Mouse (Mus musculus): ENCODE data around the gene Nrros. TPM values are rescaled to one million over a fixed set of nuclear protein-coding genes. Genes with fewer than 3 reads are reported as not detected.

Nrros gene
- polyA plus RNA-seq, 1 experiment from 2014 or later: 8.0 TPM

- H3K4me1 ChIP-seq (replicated peaks): no peaks in the 10 kb centered on the region
- no peaks in the 10 kb centered on the region for H3K9me3 ChIP-seq
- H3K27ac ChIP-seq (replicated peaks): no peak overlapping the region
- H3K4me3 ChIP-seq: no peak overlapping the region
- no peaks in the 10 kb centered on the region for H3K36me3 ChIP-seq
- ATAC-seq (ENCODE audit: low FRiP score, low read depth): no peak
- WGBS: 95% methylated on average over 2 of the region's 2 CpGs
- H3K9ac ChIP-seq: no peak overlapping the region
- H3K27me3 ChIP-seq: no peaks in the 10 kb centered on the region
- H3K4me2 ChIP-seq: no peak overlapping the region
Observed at GRCm38 (mm10) chr16:32157369-32157768, 8.0 kb downstream of the Nrros start.

GRCm38 (mm10) chr16:32156719-32157118 is 8.7 kb downstream of the Nrros start:
- Histone ChIP-seq H3K27me3 (no peaks in the 10 kb centered on the region), H3K9me3 (no peaks in the 10 kb centered on the region), H3K27ac (replicated peaks) (no peak overlapping the region), H3K4me3 (no peak overlapping the region), H3K9ac (no peak overlapping the region), H3K4me1 (replicated peaks) (no peaks in the 10 kb centered on the region), H3K36me3 (no peaks in the 10 kb centered on the region), H3K4me2 (no peak overlapping the region)
- WGBS: 47% methylated on average over 3 of the region's 3 CpGs
- ATAC-seq (ENCODE audit: low FRiP score, low read depth): no peak

GRCm38 (mm10) chr16:32154437-32154836 is 11.0 kb downstream of the Nrros start:
- H3K27me3 ChIP-seq: no peaks in the 10 kb centered on the region
- H3K4me3 ChIP-seq: no peak overlapping the region
- H3K27ac ChIP-seq (replicated peaks): peak overlapping the region; percentile 7; the same call in 1 of the 2 replicates
- peak; percentile 54; the same call in 1 of the 2 replicates for ATAC-seq (ENCODE audit: low FRiP score, low read depth)
- no peak overlapping the region for H3K9ac ChIP-seq
- H3K4me1 ChIP-seq (replicated peaks): no peaks in the 10 kb centered on the region
- no peaks in the 10 kb centered on the region for H3K36me3 ChIP-seq
- H3K4me2 ChIP-seq: no peak overlapping the region
- WGBS: 62% methylated on average over 13 of the region's 13 CpGs
- no peaks in the 10 kb centered on the region for H3K9me3 ChIP-seq

GRCm38 (mm10) chr16:32153976-32154375 is 11.4 kb downstream of the Nrros start:
- ATAC-seq (ENCODE audit: low FRiP score, low read depth): no peak
- H3K4me3 ChIP-seq: no peak overlapping the region
- H3K36me3 ChIP-seq: no peaks in the 10 kb centered on the region
- H3K27ac ChIP-seq (replicated peaks): peak overlapping the region; percentile 7; the same call in 1 of the 2 replicates
- no peak overlapping the region for H3K9ac ChIP-seq
- H3K4me2 ChIP-seq: no peak overlapping the region
- H3K9me3 ChIP-seq: no peaks in the 10 kb centered on the region
- H3K4me1 ChIP-seq (replicated peaks): no peaks in the 10 kb centered on the region
- 85% methylated on average over 1 of the region's 1 CpGs for WGBS
- no peaks in the 10 kb centered on the region for H3K27me3 ChIP-seq

- WGBS: 59% methylated on average over 12 of the region's 13 CpGs
- Histone ChIP-seq H3K27ac (replicated peaks) (no peak overlapping the region), H3K9ac (no peak overlapping the region), H3K9me3 (no peaks in the 10 kb centered on the region), H3K4me2 (peak overlapping the region; percentile 42), H3K4me3 (no peak overlapping the region), H3K36me3 (no peaks in the 10 kb centered on the region), H3K27me3 (no peaks in the 10 kb centered on the region), H3K4me1 (replicated peaks) (no peaks in the 10 kb centered on the region; the same call in 1 of the 2 replicates)
- ATAC-seq (ENCODE audit: low FRiP score, low read depth): peak; percentile 48; the same call in 1 of the 2 replicates
Observed at GRCm38 (mm10) chr16:32147589-32148207, 17.7 kb downstream of the Nrros start.

GRCm38 (mm10) chr16:32144592-32144991 is 20.8 kb downstream of the Nrros start:
- no peak overlapping the region for H3K9ac ChIP-seq
- no peak overlapping the region for H3K4me2 ChIP-seq
- no peak overlapping the region for H3K4me3 ChIP-seq
- H3K27me3 ChIP-seq: no peaks in the 10 kb centered on the region
- H3K36me3 ChIP-seq: no peaks in the 10 kb centered on the region
- 93% methylated on average over 17 of the region's 17 CpGs for WGBS
- no peaks in the 10 kb centered on the region; the same call in 1 of the 2 replicates for H3K4me1 ChIP-seq (replicated peaks)
- ATAC-seq (ENCODE audit: low FRiP score, low read depth): no peak
- no peaks in the 10 kb centered on the region for H3K9me3 ChIP-seq
- no peak overlapping the region for H3K27ac ChIP-seq (replicated peaks)

GRCm38 (mm10) chr16:32143766-32144165 is 21.6 kb downstream of the Nrros start:
- Histone ChIP-seq H3K36me3 (no peaks in the 10 kb centered on the region), H3K4me2 (no peak overlapping the region), H3K4me3 (no peak overlapping the region), H3K27me3 (no peaks in the 10 kb centered on the region), H3K27ac (replicated peaks) (no peak overlapping the region), H3K4me1 (replicated peaks) (no peaks in the 10 kb centered on the region; the same call in 1 of the 2 replicates), H3K9me3 (no peaks in the 10 kb centered on the region), H3K9ac (no peak overlapping the region)
- ATAC-seq (ENCODE audit: low FRiP score, low read depth): no peak
- WGBS: 96% methylated on average over 15 of the region's 15 CpGs

GRCm38 (mm10) chr16:32138954-32139353 is 26.4 kb downstream of the Nrros start:
- Histone ChIP-seq H3K4me2 (no peak overlapping the region), H3K9me3 (no peaks in the 10 kb centered on the region), H3K4me3 (no peak overlapping the region), H3K27ac (replicated peaks) (no peak overlapping the region), H3K4me1 (replicated peaks) (no peaks in the 10 kb centered on the region), H3K36me3 (no peaks in the 10 kb centered on the region), H3K27me3 (no peaks in the 10 kb centered on the region), H3K9ac (no peak overlapping the region)
- no peak for ATAC-seq (ENCODE audit: low FRiP score, low read depth)
- WGBS: 98% methylated on average over 1 of the region's 1 CpGs

- no peak for ATAC-seq (ENCODE audit: low FRiP score, low read depth)
- Histone ChIP-seq H3K36me3 (no peaks in the 10 kb centered on the region), H3K9me3 (no peaks in the 10 kb centered on the region), H3K4me3 (no peak overlapping the region), H3K27me3 (no peaks in the 10 kb centered on the region), H3K27ac (replicated peaks) (no peak overlapping the region), H3K4me2 (no peak overlapping the region), H3K4me1 (replicated peaks) (no peaks in the 10 kb centered on the region), H3K9ac (no peak overlapping the region)
- WGBS: 83% methylated on average over 7 of the region's 7 CpGs
Observed at GRCm38 (mm10) chr16:32135842-32136357, 29.5 kb downstream of the Nrros start.

GRCm38 (mm10) chr16:32133148-32133547 is 32.2 kb downstream of the Nrros start:
- Histone ChIP-seq H3K27ac (replicated peaks) (no peak overlapping the region), H3K36me3 (no peaks in the 10 kb centered on the region), H3K4me1 (replicated peaks) (no peaks in the 10 kb centered on the region), H3K4me3 (no peak overlapping the region), H3K27me3 (no peaks in the 10 kb centered on the region), H3K9me3 (no peaks in the 10 kb centered on the region), H3K9ac (no peak overlapping the region), H3K4me2 (no peak overlapping the region)
- ATAC-seq (ENCODE audit: low FRiP score, low read depth): no peak
- WGBS: 93% methylated on average over 3 of the region's 3 CpGs

- Histone ChIP-seq H3K4me1 (replicated peaks) (no peaks in the 10 kb centered on the region), H3K4me2 (no peak overlapping the region), H3K9me3 (no peaks in the 10 kb centered on the region), H3K9ac (no peak overlapping the region), H3K36me3 (no peaks in the 10 kb centered on the region), H3K27me3 (no peaks in the 10 kb centered on the region), H3K27ac (replicated peaks) (no peak overlapping the region), H3K4me3 (no peak overlapping the region)
- no peak for ATAC-seq (ENCODE audit: low FRiP score, low read depth)
- WGBS: 76% methylated on average over 16 of the region's 16 CpGs
Observed at GRCm38 (mm10) chr16:32130190-32130826, 35.1 kb downstream of the Nrros start.

GRCm38 (mm10) chr16:32129449-32130189 is 35.8 kb downstream of the Nrros start:
- Histone ChIP-seq H3K27ac (replicated peaks) (no peak overlapping the region), H3K4me1 (replicated peaks) (no peaks in the 10 kb centered on the region), H3K9me3 (no peaks in the 10 kb centered on the region), H3K4me3 (no peak overlapping the region), H3K9ac (no peak overlapping the region), H3K4me2 (no peak overlapping the region), H3K27me3 (no peaks in the 10 kb centered on the region), H3K36me3 (no peaks in the 10 kb centered on the region)
- no peak for ATAC-seq (ENCODE audit: low FRiP score, low read depth)
- 82% methylated on average over 20 of the region's 20 CpGs for WGBS

Measured in hindbrain, embryonic 15.5 days (tissue).